Mouse (Mus musculus): ENCODE measurements around the gene Rimklb.

DNA sequence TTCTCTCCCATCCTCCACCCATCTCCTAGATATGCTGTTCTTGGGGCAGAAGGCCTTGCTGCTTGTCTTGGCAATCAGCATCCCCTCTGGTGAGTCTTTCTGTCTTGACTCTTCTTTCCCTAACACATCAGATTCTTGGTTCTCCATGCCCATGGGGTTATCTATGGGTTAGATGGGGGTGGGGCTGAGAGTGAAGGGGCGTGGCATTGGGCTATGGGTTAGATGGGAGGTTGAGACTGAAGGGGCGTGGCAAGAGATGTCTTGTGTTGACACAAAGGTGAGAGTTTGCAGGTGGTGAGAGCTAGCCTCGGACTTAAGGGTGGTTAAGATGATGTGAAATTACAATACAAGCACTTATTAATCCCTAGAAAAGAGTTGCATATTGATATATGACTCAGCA lies 15.8 kb upstream of the Rimklb start:
- TF ChIP-seq CTCF (IDR thresholded peaks at IDR 0.05; ENCODE audit: insufficient read depth, low read length) (no peak), POLR2A (IDR thresholded peaks at IDR 0.05; ENCODE audit: borderline replicate concordance, extremely low read depth, low read depth, low read length) (no peak)
